Mouse (Mus musculus): Measurements from ENCODE around the gene Acp7. TPM values are rescaled to one million over a fixed set of nuclear protein-coding genes. Genes with fewer than 3 reads are reported as not detected.
A peak's percentile ranks its signal among the peaks of the same experiment; 100 is the strongest.
"Not testable (repeated sequence)": the region's sequence is repeated elsewhere in the genome, so short reads cannot be mapped to it uniquely, and the experiment has no call there.

Gene Acp7
- total and polyA plus RNA-seq, 2 experiments from 2014 or later = 0.56 to 1.2 TPM

DNA sequence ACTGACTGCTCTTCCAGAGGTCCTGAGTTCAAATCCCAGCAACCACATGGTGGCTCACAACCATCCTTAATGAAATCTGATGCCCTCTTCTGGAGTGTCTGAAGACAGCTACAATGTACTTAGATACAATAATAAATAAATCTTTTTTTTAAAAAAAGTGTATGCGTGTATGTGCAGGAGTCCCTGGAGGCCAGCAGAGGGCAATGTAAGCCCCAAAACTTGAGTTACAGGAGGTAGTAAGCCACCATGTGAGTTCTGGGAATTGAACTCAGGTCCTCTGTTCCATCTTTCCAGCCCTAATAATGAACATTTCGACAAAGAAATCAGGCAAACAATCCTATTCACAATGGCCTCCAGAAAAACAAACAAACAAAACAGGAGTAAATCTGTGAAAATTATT is 27.3 kb downstream of the Acp7 start:
- H3K36me3 ChIP-seq (ENCODE audit: insufficient read depth, low read length); H3K9me3 ChIP-seq (ENCODE audit: low read length); H3K4me1 ChIP-seq (ENCODE audit: insufficient read depth, low read length); ATAC-seq; H3K9ac ChIP-seq (replicated peaks; ENCODE audit: low read length); H3K4me2 ChIP-seq (ENCODE audit: low read depth, low read length); DNase-seq (ENCODE audit: low spot score); H3K27me3 ChIP-seq (ENCODE audit: insufficient read depth, low read length); H3K27ac ChIP-seq; H3K4me3 ChIP-seq (ENCODE audit: low read length): not testable (repeated sequence)
- WGBS = 80% methylated on average over 2 of the region's 2 CpGs
- peak; percentile 20; the same call in 1 of the 2 replicates for TF ChIP-seq CTCF (IDR thresholded peaks at IDR 0.05; ENCODE audit: low read depth)

DNA sequence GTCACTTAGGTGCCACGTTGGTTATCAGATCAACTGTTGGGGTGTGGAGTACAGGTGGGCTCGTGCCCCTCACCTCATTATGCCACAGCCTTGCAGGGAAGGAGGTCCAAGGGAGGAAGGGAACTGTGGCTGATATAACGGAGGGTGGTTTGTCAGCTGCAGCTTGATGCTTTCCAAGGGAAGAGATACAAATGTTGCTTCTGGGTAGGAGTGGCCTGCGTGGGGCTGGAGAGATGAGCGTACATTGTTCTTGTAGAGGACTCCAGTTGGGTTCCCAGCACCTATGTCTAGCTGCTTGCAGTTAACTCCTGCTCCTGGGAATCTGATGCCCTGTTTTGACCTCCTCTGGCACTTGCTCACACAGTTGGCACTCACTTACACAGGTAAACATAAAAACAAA is 28.0 kb downstream of the Acp7 start:
- no peaks in the 10 kb centered on the region for H3K4me1 ChIP-seq (ENCODE audit: insufficient read depth, low read length)
- TF ChIP-seq CTCF (IDR thresholded peaks at IDR 0.05; ENCODE audit: low read depth) = no peak
- WGBS = 73% methylated on average over 5 of the region's 5 CpGs

DNA sequence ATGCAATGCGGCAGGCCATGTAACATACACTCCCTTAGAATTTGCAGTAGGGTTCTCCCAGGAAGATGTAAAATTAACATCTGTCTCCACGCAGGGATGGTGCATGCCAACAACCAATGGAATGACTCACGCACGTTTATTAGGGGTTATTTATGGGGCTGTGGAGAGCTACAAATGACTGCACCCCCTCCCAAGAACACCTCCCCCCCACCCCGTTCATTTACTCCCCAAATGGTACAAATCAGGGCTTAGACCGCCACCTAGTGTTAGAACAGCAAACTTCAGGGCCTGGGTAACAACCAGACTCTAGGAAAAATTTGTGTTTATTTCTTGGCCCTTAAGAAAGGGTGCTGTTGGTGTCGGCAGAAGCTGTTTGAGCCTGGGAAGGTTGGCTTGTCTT is 29.5 kb downstream of the Acp7 start:
- peak; percentile 88 for DNase-seq (ENCODE audit: low spot score)
- peaks cover 5% of the 10 kb centered on the region for H3K4me1 ChIP-seq (ENCODE audit: insufficient read depth, low read length)
- H3K4me2 ChIP-seq (ENCODE audit: low read depth, low read length) = no peak overlapping the region
- WGBS = 18% methylated on average over 7 of the region's 7 CpGs
- no peaks in the 10 kb centered on the region for H3K36me3 ChIP-seq (ENCODE audit: insufficient read depth, low read length)
- H3K9ac ChIP-seq (replicated peaks; ENCODE audit: low read length) = no peak overlapping the region
- TF ChIP-seq CTCF (IDR thresholded peaks at IDR 0.05; ENCODE audit: low read depth) = peak; percentile 84
- peak; percentile 24 for ATAC-seq
- no peaks in the 10 kb centered on the region for H3K27me3 ChIP-seq (ENCODE audit: insufficient read depth, low read length)
- no peaks in the 10 kb centered on the region for H3K9me3 ChIP-seq (ENCODE audit: low read length)
- no peak overlapping the region for H3K4me3 ChIP-seq (ENCODE audit: low read length)
- H3K27ac ChIP-seq = no peak overlapping the region

More for the DNA sequence above, 28.0 kb downstream of the Acp7 start:
- no peak overlapping the region for H3K27ac ChIP-seq
- H3K27me3 ChIP-seq (ENCODE audit: insufficient read depth, low read length) = no peaks in the 10 kb centered on the region
- H3K9me3 ChIP-seq (ENCODE audit: low read length) = no peaks in the 10 kb centered on the region
- DNase-seq (ENCODE audit: low spot score) = no peak
- no peak overlapping the region for H3K4me2 ChIP-seq (ENCODE audit: low read depth, low read length)
- H3K36me3 ChIP-seq (ENCODE audit: insufficient read depth, low read length) = no peaks in the 10 kb centered on the region
- H3K4me3 ChIP-seq (ENCODE audit: low read length) = no peak overlapping the region
- ATAC-seq = no peak
- H3K9ac ChIP-seq (replicated peaks; ENCODE audit: low read length) = no peak overlapping the region

DNA sequence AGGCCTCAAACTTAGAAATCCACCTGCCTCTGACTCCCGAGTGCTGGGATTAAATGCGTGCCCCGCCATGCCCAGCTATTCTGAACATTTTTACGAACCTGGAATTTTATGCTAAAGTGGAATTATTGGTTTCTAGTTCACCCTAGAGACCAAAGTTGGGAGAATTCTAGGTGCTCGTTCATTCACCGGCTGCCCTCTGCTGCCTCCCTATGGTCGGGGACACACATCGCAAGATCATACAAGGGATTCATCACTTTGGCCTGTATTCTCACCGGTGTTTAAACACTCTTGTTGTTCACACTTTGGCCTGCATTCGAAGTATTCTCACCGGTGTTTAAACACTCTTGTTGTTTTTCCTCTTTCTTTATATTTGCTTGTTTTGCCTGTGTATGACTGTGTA is 30.1 kb downstream of the Acp7 start:
- H3K9ac ChIP-seq (replicated peaks; ENCODE audit: low read length) = no peak overlapping the region
- DNase-seq (ENCODE audit: low spot score) = peak; percentile 82
- H3K27me3 ChIP-seq (ENCODE audit: insufficient read depth, low read length) = no peaks in the 10 kb centered on the region
- H3K4me2 ChIP-seq (ENCODE audit: low read depth, low read length) = no peak overlapping the region
- H3K4me3 ChIP-seq (ENCODE audit: low read length) = no peak overlapping the region
- H3K36me3 ChIP-seq (ENCODE audit: insufficient read depth, low read length) = no peaks in the 10 kb centered on the region
- H3K4me1 ChIP-seq (ENCODE audit: insufficient read depth, low read length) = peaks cover 12% of the 10 kb centered on the region
- WGBS = 9% methylated on average over 11 of the region's 11 CpGs
- TF ChIP-seq CTCF (IDR thresholded peaks at IDR 0.05; ENCODE audit: low read depth) = peak; percentile 88
- H3K9me3 ChIP-seq (ENCODE audit: low read length) = no peaks in the 10 kb centered on the region
- H3K27ac ChIP-seq = no peak overlapping the region; the same call in 1 of the 2 replicates
- ATAC-seq = no peak

DNA sequence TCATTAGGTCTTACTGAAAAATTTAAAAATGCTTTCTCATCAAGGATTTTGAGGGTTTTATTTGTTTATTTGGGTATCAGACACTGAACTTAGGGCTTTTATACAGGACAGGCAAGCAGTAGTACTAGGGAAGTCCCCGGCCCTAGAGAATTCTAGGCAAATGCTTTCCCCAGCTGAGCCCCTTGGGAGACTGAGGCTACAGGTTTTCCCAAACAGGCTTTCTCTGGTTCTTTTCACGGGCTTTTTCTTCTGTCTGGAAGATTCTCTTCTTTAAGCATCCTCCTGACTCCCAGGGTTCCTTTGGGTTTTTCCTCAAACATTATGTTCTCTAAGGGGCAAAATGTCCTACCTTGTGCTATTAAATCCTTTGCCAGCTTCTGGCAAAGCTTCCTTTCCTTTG is 32.2 kb downstream of the Acp7 start:
- H3K36me3 ChIP-seq (ENCODE audit: insufficient read depth, low read length) = no peaks in the 10 kb centered on the region
- ATAC-seq = no peak
- H3K9ac ChIP-seq (replicated peaks; ENCODE audit: low read length) = no peak overlapping the region
- no peak overlapping the region for H3K4me2 ChIP-seq (ENCODE audit: low read depth, low read length)
- H3K27ac ChIP-seq = no peak overlapping the region
- no peaks in the 10 kb centered on the region for H3K9me3 ChIP-seq (ENCODE audit: low read length)
- no peaks in the 10 kb centered on the region for H3K27me3 ChIP-seq (ENCODE audit: insufficient read depth, low read length)
- WGBS = 63% methylated on average over 2 of the region's 2 CpGs
- no peak overlapping the region for H3K4me3 ChIP-seq (ENCODE audit: low read length)
- no peak for TF ChIP-seq CTCF (IDR thresholded peaks at IDR 0.05; ENCODE audit: low read depth)
- DNase-seq (ENCODE audit: low spot score) = no peak
- peaks cover 16% of the 10 kb centered on the region for H3K4me1 ChIP-seq (ENCODE audit: insufficient read depth, low read length)

DNA sequence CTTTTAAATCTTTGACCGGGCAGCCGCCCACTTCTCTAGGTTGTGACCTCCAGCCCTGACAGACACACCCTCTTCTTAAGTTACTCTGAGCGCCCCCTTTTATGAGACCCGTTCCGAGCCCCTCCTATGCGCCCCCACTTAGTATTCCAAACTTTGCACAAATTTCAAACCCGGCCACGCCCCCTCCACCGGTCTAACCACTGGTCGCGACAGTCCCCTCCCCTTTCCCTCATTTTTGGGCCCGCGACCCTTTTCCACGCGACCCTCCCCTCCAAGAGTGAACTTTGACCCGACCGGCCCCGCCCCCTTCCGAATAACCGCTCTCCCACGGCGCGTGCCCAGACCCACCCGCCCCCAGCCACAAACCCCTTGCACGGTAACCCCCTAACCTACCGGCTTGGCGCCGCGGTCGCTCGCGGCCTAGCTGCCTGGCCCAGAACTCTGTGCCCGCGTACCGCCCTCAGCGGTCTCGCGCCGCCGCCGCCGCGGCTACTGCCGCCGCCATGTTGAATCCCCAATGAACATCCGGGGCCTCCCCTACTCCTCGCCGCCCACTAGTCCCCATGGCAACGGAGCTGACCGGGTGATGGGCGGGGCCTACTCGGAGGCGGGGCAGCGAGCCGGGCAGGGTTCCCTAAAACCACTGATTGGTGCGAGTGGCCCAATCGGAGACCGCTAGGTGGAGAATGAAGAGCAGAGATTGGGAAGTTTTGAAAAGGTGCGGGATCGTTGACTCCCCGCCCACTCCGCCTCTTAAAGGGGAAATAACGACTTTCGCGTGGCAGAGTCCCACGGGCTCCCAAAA is 33.3 kb downstream of the Acp7 start, which contains the start of the genes Samd4b and Pak4:
Samd4b (minus strand) TSS at position 503 of the 805 bp plus-strand sequence.
Pak4 (minus strand) TSS at position 544 of the 805 bp plus-strand sequence.
- peak within 1 kb of the TSS; percentile 64 for H3K4me3 ChIP-seq (ENCODE audit: low read length)
- H3K27ac ChIP-seq = peak within 1 kb of the TSS; percentile 80
- peak within 1 kb of the TSS; percentile 91 for H3K4me2 ChIP-seq (ENCODE audit: low read depth, low read length)
- no peaks in the 10 kb centered on the region for H3K9me3 ChIP-seq (ENCODE audit: low read length)
- no peaks in the 10 kb centered on the region for H3K36me3 ChIP-seq (ENCODE audit: insufficient read depth, low read length)
- peak; percentile 96 for ATAC-seq
- WGBS = under 1% methylated on average over 66 of the region's 66 CpGs
- H3K4me1 ChIP-seq (ENCODE audit: insufficient read depth, low read length) = peaks cover 19% of the 10 kb centered on the region
- peak; percentile 52 for TF ChIP-seq CTCF (IDR thresholded peaks at IDR 0.05; ENCODE audit: low read depth)
- H3K9ac ChIP-seq (replicated peaks; ENCODE audit: low read length) = peak within 1 kb of the TSS; percentile 63
- no peaks in the 10 kb centered on the region for H3K27me3 ChIP-seq (ENCODE audit: insufficient read depth, low read length)
- peak; percentile 99 for DNase-seq (ENCODE audit: low spot score)

DNA sequence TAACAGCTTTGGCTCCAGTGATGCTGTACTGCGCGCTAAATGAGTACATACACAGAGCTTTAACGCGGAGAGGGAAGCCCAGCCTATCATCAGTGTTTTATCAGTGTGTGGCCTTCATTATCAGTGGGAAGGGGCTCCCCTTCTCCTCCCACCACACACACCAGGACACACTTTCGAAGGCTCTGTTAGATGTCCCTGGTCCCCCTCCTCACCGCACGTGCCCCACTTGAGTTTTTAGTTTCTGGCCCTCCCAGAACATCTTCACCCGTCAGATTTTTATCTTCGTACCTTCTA is 33.9 kb downstream of the Acp7 start:
- Histone ChIP-seq H3K9ac (replicated peaks; ENCODE audit: low read length) (peak overlapping the region; percentile 63), H3K36me3 (ENCODE audit: insufficient read depth, low read length) (no peaks in the 10 kb centered on the region), H3K4me3 (ENCODE audit: low read length) (peak overlapping the region; percentile 64), H3K9me3 (ENCODE audit: low read length) (no peaks in the 10 kb centered on the region), H3K4me2 (ENCODE audit: low read depth, low read length) (peak overlapping the region; percentile 91), H3K27ac (peak overlapping the region; percentile 66), H3K27me3 (ENCODE audit: insufficient read depth, low read length) (no peaks in the 10 kb centered on the region), H3K4me1 (ENCODE audit: insufficient read depth, low read length) (peaks cover 19% of the 10 kb centered on the region)
- DNase-seq (ENCODE audit: low spot score) = peak; percentile 16
- ATAC-seq = no peak
- TF ChIP-seq CTCF (IDR thresholded peaks at IDR 0.05; ENCODE audit: low read depth) = no peak
- WGBS = 6% methylated on average over 9 of the region's 9 CpGs
